Mouse (Mus musculus) CH12F3 (cell line): Measurements from ENCODE around the gene Cmbl.

ENCODE experiments used
- in situ Hi-C: fragments of 300-500 bp; cut with MboI; formaldehyde crosslinking; loops from 2 replicates; pipeline ENCODE4 v1.14.3; 2020; ENCODE audit warnings: low sequenced_read_pairs

Cmbl gene

DNA sequence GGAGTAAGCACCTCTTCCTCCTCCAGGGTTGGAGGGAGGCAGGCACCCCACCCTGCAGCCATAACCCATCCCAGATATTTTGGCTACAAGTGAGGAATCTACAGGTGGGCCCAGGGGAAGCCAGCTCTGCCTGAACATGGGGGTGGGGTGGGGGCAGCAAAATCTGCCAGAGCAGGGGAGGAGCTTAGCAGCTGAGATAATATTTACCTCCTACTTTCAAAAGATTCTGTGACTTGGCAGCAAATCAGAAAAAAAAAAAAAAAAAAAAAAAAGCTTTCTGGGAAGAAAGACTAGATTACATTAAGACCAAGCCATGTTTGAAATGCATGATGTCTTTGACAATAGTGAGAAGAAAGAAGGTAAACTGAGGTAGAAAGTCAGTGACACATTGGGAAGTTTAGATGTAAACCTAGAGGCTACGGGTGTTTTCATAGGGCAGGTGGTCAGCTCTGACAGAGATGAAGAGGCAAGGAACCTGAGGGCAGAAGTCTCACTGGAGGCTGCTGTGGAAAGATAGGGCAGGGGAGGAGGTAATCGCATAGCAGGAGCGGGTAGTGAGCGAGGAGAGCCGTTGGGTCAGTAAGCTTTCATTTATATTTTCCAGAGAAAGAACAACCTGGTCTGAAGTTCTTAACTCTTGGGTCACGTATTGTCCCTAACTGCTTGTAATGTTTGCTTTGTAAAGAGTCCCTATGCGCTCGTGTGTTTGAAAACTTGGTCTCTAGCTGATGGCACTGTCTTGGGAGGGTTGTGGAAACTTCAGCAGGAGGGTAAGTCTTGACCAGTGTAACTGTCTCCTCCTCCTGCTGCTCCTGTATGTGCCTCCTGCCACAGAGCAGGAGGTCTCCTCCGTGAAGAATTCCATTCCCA is 25.3 kb upstream of the Cmbl start:
- in situ Hi-C loops: no loop called here

DNA sequence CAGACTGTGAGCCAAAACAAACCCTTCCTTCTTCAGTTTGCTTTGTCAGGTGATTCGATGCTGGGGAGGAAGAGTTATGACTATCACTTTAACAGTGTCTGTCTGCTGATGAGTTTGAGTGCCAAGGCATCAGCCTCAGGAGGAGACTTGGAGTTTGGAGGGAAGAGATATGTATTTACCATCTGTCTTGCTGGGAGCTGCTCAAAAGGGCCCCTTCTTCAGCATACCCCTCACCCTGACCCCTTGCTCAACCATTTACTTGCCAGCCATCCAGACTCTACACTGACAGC is 24.7 kb upstream of the Cmbl start:
- in situ Hi-C loops: no loop called here

DNA sequence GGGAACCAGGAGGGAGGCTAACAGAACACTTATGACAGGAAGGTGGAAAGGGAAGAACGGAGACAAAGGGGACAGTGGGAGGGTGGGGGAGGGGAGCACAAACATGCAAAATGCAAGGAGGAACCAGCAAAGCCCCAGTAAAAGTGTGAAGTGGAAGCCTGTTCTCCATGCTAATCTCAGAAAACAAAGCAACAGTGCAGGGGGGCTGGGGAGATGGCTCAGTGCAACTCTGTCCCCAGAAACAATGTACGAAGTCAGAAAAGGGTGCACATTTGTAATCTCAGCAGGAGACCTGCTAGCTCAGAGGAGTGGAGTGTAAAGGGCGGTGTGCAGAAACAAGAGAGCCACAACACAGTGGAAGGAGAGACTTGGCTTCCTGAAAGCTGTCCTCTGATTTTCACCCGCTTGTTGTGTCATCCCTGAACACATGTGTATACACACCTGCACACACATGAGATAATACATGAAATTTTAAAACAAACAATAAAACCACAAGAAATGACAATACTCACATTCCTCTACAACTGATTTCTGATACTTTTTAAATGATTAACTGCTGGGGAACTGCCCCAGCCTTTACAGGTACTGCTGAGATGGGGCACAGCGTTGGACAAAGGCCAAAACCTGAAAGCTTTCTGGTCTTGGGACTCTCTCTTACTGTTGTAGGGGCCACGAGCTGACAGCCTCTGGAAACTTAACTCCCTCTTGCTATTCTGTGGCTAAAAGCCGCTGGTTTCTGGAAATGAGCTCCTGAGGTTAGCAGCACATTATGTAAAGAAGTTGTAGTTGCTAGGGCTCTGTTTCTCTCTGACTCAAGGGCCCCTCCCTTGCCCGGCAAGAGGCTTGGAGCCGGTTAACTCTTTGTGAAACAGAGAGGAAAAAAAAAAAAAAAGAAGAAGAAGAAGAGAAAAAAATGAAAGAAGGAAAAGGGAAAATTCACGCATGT is 22.9 kb upstream of the Cmbl start:
- in situ Hi-C loops: no loop called here

DNA sequence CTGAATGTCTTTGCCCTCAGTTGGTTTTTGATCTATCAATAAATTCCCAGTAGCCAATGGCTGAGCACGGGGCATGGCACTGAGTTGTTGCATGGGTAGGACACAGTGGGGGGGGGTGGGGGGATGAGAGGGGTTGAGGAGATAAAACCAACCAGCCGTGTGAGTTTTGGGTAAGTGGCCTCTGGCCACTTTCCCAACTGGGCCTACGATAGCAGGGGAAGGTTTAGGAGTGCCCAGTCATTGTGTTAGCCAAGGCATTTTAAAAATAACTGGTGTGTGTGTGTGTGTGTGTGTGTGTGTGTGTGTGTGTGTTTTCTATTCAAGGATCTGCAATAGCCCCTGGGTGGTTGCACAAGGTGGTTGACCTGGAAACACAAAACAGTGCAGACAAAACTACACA is 21.9 kb upstream of the Cmbl start:
- in situ Hi-C loops: no loop called here

DNA sequence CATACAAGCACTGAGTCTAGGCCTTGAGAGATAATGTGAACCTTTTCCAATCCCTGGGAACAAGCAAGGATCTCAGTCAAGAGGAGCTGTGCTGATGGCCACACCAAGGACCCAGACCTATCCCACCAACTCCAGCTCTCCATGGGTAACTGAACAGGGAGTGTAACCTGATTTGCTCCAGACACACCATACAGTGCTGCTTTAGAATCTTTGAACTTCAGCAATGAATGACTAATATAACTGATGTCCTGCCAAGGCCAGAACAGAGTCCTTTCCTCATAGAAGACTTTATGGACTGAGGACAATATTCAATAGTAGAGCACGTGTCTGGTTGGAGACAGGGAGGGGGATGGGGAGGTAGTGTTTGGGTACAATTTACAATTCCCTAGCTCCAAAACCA is 20.1 kb upstream of the Cmbl start:
- in situ Hi-C loops: no loop called here

DNA sequence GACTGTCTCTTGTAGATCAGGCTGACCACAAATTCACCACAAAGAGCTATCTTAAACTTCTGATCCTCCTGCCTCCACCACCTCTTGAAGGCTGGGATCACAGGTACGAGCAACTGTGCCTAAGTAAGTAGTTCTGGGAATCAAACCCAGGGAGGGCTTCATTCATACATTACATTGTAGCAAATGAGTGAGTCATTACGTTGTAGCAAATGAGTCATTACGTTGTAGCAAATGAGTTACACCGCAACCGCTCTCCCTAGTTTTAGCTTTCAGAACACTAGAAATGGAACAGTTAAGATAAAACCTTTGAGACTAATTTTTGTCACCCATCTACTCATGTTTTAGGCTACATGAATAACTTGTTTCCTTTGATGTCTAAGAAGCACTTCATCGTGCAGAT is 18.9 kb upstream of the Cmbl start:
- in situ Hi-C loops: no loop called here

DNA sequence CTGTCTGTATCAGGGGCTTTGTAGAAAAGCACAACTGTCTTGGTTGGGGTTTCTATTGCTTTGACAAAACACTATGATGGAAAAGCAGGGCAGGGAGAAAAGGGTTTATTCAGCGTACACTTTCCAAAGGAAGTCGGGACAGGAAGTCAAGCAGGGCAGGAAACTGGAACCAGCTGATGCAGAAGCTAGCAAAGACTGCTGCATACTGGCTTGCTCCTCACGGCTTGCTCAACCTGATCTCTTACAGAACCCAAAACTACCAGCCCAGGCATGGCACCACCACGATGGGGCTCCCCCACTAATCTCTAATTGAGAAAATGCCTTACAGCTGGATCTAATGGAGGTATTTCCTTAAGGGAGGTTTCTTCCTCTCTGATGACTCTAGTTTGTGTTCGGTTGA is 17.8 kb upstream of the Cmbl start:
- in situ Hi-C loops: no loop called here

DNA sequence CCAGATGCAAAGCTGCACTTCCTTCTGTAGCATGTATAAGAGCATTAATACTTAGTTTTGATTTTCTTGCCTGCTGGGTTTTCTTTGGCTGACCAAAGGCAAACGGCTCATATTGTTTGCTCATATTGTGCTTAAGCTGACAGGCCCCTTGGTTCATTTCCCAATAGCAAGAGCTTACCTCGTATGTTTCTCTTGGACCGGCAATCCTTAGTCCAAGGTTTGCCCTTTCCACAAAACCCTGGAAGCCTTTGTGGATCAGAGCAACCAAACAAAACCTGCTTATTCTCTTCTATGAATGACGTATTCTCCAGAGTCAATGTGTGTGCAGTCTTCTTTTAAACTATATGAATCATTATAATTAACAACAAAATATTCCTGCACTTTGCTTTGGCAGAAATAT is 14.8 kb upstream of the Cmbl start:
- in situ Hi-C loops: no loop called here

DNA sequence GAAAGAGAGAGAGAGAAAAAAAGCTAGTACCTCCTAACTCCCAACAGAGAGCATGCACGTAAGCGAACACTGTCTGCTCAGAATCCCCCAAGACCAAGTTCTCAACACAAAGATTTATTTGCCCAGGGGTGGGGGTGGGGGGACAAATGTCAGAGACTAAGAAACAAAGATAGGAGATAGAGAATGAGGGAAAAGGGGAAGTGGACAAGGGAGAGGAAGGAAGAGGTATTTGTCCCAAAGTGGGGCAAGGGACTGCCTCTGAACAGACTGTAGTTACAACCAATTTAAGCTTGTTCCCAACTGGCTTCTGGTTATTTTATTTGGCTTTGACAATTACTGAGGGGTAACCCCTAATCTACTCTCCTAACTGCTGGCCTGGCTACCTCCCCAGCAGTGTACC is 10.3 kb upstream of the Cmbl start:
- in situ Hi-C loops: no loop called here

DNA sequence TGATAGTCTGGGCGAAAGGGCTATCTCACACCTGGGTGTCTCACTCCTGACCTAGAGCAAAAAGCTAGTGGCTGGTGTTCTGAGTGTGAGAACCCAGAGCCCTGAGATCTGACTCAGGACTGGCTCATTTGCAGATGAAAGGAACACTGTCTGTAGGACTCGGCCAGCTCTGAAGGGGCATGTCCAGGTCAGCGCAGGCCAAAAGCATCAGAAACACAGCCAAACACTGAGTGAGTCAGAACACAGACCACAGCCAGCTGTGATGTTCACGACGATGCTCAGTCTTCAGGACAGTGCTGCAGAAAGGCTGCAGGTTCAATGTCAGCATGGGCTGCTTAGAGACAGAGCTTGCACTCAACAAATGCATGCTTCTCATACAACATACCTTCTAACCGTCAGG is 3.8 kb upstream of the Cmbl start:
- in situ Hi-C loops: no loop called here

DNA sequence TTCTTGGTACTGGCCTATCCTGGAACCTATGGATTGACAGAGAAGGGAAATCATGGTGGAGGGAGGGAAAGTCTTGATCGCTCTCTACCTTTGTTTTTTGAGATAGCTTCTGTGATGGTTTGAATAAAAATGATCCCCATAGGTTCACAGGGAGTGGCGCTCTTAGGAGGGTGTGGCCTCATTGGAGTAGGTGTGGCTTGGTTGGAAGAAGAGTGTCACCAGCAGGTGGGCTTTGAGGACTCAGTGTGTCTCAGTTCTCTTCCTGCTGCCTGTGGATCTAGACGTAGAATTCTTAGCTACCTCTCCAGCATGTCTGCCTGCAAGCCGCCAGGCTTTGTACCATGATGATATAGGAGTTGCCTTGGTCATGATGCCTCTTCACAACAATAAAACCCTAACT is 3.2 kb upstream of the Cmbl start:
- in situ Hi-C loops: no loop called here

DNA sequence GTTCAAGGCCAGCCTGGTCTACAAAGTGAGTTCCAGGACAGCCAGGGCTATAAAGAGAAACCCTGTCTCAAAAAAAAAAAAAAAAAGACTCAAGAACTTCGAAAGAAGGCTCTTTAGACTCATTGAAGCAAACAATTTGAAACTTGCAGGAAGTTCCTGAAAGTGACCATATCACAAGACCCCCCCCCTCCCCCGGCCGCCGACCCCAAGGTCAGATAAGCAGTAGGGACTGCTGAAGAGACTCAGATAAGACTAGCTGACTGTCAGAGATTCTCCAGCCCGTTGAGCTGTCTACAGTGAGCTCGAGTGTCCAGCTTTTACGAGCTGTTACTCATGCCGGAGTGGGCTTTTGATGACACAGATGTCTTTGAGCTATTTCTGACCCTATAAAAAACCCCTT is 2.3 kb upstream of the Cmbl start:
- in situ Hi-C loops: no loop called here

DNA sequence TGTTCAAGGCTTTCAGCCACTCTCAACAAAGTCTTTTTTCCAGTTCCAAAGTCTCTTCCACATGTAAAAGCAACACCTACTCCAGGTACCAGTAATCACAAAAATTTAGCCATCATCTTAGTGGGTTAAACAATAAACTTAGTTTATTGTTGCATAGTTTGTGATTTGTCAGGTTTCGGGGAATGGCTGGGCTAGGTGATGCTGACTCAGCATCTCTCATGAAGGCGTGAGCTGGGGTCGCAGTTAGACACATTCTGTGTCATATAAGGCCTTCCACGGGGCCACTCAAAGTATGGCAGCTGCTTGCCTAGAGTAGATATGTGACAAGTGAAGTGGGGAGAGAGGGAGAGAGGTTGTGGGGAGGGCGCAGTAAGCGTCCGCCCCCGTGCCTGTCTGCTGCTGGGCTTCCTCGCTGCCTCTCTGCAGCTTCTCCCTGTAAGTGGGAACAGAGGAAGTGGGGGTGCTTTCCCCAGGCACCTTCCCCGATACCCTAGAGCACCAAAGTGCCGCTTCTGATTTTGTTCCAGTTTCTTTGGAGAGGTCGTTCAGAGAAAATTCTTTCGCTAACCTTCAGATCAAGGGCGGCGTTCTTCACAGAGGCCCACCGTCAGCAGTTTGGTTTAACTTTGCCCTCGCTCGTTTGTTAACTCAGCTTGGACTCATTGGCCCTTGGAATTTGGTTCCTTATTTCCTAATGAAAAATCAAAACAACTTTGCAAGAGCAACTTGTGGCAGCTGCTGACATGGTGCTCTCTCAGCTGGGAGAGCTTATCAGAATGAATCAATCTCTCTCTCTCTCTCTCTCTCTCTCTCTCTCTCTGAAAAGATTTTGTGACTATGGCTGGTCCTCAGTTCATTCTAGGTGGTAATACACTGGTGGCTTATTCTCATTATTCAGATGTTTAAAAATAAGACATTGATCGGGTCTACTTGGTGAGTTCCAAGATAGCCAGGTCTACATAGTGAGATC is 1.3 kb upstream of the Cmbl start:
- in situ Hi-C loops: no loop called here

DNA sequence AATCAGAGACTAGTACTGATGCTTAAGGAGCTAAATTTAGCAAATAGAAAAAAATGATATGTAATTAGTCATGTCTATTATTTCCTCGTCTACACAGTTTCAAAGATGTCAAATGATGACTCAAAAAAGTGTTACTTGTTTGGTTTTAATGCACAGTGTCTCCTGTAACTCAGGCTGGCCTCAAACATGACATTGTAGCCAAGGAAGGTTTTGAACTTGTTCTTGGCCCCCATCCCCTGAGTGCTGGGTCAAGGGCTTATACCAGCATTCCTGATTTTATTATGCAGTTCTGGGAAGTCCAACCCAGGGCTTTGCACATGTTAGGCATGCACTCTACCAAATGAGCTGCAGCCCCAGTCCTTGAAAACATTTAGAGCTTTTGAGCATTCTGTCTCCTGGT is 597 bp downstream of the Cmbl start:
- in situ Hi-C loops: no loop called here

DNA sequence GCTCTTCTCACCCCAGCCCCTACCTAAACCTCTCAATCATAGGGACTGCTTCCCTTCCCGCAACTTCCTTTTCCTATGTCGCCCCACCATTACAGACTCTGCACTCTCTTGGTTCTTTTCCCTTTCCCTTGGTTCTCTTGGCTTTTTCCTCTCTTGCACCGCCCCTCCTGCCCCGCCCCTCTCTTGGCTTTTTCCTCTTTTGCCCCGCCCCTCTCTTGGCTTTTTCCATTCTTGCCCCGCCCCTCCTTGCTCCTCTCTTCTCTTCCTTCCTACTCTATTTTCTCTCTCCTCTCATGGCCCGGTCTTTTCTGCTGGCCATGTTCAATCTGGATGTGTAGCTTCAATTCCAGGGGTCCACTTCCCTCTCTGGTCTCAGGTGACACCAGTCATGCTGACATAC is 2.2 kb downstream of the Cmbl start:
- in situ Hi-C loops: no loop called here

DNA sequence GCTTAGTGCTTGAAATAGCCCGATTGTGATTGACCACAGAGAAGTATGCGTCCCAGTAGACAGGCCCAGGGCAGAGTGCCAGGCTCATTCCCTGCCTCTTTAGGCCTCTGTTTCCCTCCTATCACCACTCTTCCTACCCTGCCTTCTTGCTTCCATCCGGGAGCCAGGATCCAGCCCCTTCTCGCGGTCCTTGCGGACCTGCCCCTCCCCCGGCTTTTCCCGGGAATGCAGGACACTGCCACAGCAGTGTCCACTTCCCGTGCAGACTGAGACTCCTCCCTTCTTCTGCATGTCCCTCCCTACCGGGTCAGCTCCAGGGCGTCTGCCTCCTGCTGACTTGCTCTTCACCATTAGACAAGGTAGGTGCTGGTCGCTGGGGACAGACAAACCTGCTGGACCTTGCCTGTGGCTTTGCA is 3.4 kb downstream of the Cmbl start:
- in situ Hi-C loops: no loop called here

DNA sequence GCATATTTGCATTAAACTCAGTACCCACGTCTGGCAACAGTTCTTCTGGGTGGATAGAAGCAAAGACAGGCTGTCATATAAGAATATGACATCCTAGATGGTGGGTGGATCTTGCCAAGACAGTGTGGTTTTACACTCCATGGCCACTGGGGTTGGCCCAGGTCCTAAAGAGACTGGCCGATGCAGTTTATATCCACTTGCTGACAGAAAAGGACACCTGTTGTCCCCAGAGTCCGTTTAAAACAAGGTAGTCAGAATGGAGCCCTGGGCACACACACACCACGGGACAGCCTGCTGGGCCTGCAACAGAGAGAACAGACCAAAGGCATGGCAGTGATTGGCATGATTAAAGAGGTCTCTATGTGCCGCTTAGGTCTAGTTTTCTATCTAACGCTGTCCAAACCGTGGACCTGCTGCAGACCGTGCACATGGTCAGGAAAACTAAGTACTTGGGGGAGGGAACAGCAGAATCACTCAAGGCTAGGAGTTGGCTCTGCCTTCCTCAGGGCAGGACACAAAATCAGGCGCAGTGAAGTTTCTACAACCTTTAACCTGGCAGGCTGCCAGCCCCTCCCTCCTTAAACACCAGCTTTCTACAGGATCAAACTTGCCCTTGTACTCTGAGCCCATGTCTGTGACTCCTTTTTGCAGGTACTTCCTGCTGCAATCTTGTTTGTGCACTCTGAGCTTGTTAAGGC is 4.3 kb downstream of the Cmbl start:
- in situ Hi-C loops: no loop called here

DNA sequence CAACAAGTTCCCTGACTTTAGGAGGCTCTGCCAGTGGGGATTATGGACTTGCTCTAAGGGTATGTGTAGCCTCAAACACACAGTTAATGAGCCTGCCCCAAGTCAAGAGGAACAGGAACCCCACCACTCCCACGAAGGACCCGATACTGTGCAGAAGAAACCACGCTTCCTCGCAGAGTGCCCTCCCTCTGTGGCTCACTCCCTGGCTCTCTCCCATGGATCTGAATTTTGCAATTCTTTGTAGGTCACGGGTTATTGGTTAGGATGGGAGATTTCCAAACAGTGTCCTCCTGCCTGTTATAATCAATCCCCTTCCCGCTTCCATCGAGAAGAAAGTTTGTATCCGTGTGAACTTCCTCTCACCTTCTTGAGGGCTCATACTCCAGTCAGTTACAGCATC is 5.8 kb downstream of the Cmbl start:
- in situ Hi-C loops: no loop called here

DNA sequence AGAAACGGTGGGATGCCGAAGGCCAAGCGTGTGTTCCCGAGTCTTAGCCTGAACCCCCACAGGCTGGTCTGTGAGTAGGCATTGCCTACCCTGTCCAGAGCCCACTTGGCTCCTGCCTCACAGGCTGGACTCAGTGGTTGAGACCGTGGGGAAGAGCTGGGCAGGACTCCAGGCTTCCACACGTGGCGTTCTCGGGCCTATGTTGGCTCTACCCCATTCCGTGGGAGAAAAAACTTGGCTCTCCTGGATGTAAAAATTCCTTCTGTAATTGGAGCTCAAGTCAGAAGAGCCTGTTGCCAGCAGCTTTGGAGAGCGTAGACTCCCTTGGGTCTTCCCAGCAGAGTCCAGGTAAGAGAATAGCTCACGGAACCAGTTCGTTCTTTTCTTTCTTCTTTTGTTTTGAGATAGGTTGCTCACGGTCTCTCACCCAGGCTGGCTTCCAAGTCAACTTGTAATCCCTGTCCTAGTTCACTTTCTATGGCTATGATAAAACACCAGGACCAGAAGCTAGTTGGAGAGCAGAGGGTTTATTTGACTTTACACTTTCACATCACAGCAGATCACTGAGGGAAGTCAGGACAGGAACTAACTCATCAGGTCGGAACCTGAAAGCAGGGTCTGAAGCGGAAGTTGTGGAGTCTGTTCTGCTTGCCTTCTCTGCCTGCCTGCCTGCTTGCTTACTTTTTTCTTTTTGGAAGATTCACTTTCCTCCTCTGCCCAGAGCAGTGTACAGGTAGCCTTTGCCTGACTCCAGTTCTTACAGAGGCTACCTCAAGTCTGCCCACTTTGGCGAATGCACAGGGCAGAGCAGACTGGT is 6.9 kb downstream of the Cmbl start:
- in situ Hi-C loops: no loop called here

DNA sequence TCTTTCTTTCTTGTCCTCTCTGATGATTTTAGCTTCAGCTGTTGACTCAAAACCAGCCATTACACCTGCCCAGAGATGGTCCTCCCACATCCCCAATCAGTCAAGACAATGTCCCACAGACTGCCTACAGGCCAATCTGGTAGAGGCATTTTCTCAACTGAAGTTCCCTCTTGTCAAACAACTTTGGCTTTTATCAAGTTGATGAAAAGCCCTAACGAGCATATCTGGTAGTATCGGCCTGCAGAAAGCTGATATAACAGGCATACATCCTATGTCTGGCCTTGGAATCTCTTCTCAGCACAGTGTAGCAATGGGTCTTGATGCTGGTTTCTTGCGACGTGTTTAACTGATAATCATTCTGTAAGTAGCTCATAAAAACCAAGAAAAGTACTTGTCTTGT is 8.1 kb downstream of the Cmbl start:
- in situ Hi-C loops: no loop called here
